Mouse (Mus musculus) myocyte (in vitro differentiated cells): ENCODE data around the gene Grsf1.

Experiments
- MAX ChIP-seq: IDR thresholded peaks from one replicate; pipeline ENCODE4 v1.6.1; 2011; ENCODE audit warnings: low read depth, mild to moderate bottlenecking, control low read depth
- MYOD1 ChIP-seq, 3 experiments: IDR thresholded peaks; one replicate each; pipeline ENCODE4 v1.6.1; 2011; ENCODE audit warnings: control low read depth in 2 of 3, low read depth in 2 of 3, mild to moderate bottlenecking in 2 of 3, moderate library complexity in 1 of 3; ENCODE audit not compliant: insufficient read length in 2 of 3, control insufficient read depth in 1 of 3
- POLR2A ChIP-seq: IDR thresholded peaks from one replicate; pipeline ENCODE4 v1.6.1; 2011; ENCODE audit warnings: low read depth, mild to moderate bottlenecking, control low read depth, moderate library complexity; ENCODE audit not compliant: insufficient read length
- SRF ChIP-seq: IDR thresholded peaks from one replicate; pipeline ENCODE4 v1.6.1; 2011; ENCODE audit warnings: low read depth; ENCODE audit not compliant: control insufficient read depth, insufficient read length
- TCF12 ChIP-seq: IDR thresholded peaks from one replicate; pipeline ENCODE4 v1.6.1; 2011; ENCODE audit warnings: mild to moderate bottlenecking, control low read depth; ENCODE audit not compliant: poor library complexity, insufficient read depth, severe bottlenecking
- USF1 ChIP-seq: IDR thresholded peaks from one replicate; pipeline ENCODE4 v1.6.1; 2011; ENCODE audit warnings: low read depth, mild to moderate bottlenecking, control low read depth, moderate library complexity

- TF ChIP-seq POLR2A (no peak), MAX (no peak), MYOD1 (IDR thresholded peaks at IDR 0.05; ENCODE audit: control insufficient read depth in 1 of 3, insufficient read length in 2 of 3, low read depth in 2 of 3) (no peak), SRF (no peak), TCF12 (no peak), USF1 (no peak)
Measured at GRCm38 (mm10) chr5:88679341-88679740, 3.4 kb upstream of the Grsf1 start.
